Comparison of ENCODE assay signal across 20 mouse cellular contexts in genomic region chr2:31058443-31058842, GRCm38 (mm10).
DNase-seq lines count a peak whose midpoint lies in the region; TF ChIP-seq lines count a peak whose summit lies in the region.
"Had no signal": no experiment of that assay in that cellular context is flagged by ENCODE, and none has a peak within 500 bp of the region (broad histone marks: within the 10 kb centered on the region; RNA-seq: fewer than 3 reads in every experiment).

No protein-coding gene starts in this region.

- H3K4me1 ChIP-seq in cerebellum, adult 2 months (ENCODE audit: control insufficient read depth, insufficient read depth, low read length): peaks cover 42% of the 10 kb centered on the region
- H3K4me1 ChIP-seq in spleen, adult 2 months (ENCODE audit: control insufficient read depth, insufficient read depth, insufficient read length): peaks cover 12% of the 10 kb centered on the region; the same call in 1 of the 2 replicates
- H3K4me1 ChIP-seq in E14TG2a.4 (replicated peaks; ENCODE audit: low read depth, low read length): peaks cover 59% of the 10 kb centered on the region
- H3K4me1 ChIP-seq: embryonic facial prominence, embryonic 12.5 days; forebrain, embryonic 13.5 days; forebrain, embryonic 15.5 days had no signal

- H3K4me3 ChIP-seq in cerebellum, adult 2 months (replicated peaks; ENCODE audit: insufficient read depth, low read depth, low read length): no peak overlapping the region
- H3K4me3 ChIP-seq in spleen, adult 2 months (ENCODE audit: extremely low read depth, insufficient read depth, insufficient read length): no peak overlapping the region
- H3K4me3 ChIP-seq in E14TG2a.4 (replicated peaks; ENCODE audit: low read length): 0 out of 2 replicates have a peak overlapping the region, but pooled peaks have one; percentile 11
- H3K4me3 ChIP-seq: embryonic facial prominence, embryonic 10.5 days; embryonic facial prominence, embryonic 12.5 days; forebrain, embryonic 13.5 days; forebrain, embryonic 15.5 days had no signal

- no peaks in the 10 kb centered on the region for H3K27me3 ChIP-seq in cerebellum, adult 2 months (ENCODE audit: control insufficient read depth, insufficient read depth, low read length)
- H3K27me3 ChIP-seq in spleen, adult 2 months (ENCODE audit: control insufficient read depth, insufficient read depth, low read length): no peaks in the 10 kb centered on the region
- H3K27me3 ChIP-seq in E14TG2a.4 (ENCODE audit: insufficient read depth, low read length): no peaks in the 10 kb centered on the region
- no peaks in the 10 kb centered on the region for H3K27me3 ChIP-seq in splenic B cell, adult 2 months (ENCODE audit: control insufficient read depth, insufficient read depth, low read length, poor library complexity, severe bottlenecking)
- H3K27me3 ChIP-seq: embryonic facial prominence, embryonic 12.5 days; forebrain, embryonic 13.5 days; forebrain, embryonic 15.5 days; Patski had no signal

- TF ChIP-seq POLR2A in cerebellum, adult 2 months (IDR thresholded peaks at IDR 0.05; ENCODE audit: borderline replicate concordance, insufficient read depth, low read length): no peak
- no peak for TF ChIP-seq POLR2A in spleen, adult 2 months (IDR thresholded peaks at IDR 0.05; ENCODE audit: low read depth, low read length)

- no peak for TF ChIP-seq CTCF in cerebellum, adult 2 months (IDR thresholded peaks at IDR 0.05; ENCODE audit: borderline replicate concordance, insufficient read depth, low read depth, low read length)
- TF ChIP-seq CTCF in spleen, adult 2 months (IDR thresholded peaks at IDR 0.05; ENCODE audit: extremely low read depth, insufficient read depth, insufficient read length, insufficient replicate concordance): no peak
- no peak for TF ChIP-seq CTCF in E14TG2a.4 (conservative IDR thresholded peaks at IDR 0.05; ENCODE audit: low read length)

- DNase-seq in cerebellum, adult 2 months: no peak
- DNase-seq in cerebellum, adult 9-11 months: no peak
- no peak for DNase-seq in spleen, adult 2 months (ENCODE audit: low read depth in 1 of 2, low spot score in 2 of 2)
- no peak for DNase-seq in spleen, adult 18-20 months
- peak; percentile 53 for DNase-seq in splenic B cell, adult 2 months (ENCODE audit: low read depth, low spot score)
- DNase-seq in urinary bladder, postnatal 10 days (ENCODE audit: low spot score): no peak
- DNase-seq in thymus, postnatal 0 days (ENCODE audit: low spot score): no peak
- DNase-seq: adrenal gland, adult 8-10 months; adrenal gland, postnatal 14 days; adrenal gland, postnatal 36 days; cerebellum, adult 11-12 months; cerebellum, adult 8-10 months; cerebellum, postnatal 10 days; forebrain, postnatal 0 days had no signal

- peaks cover 35% of the 10 kb centered on the region for H3K36me3 ChIP-seq in spleen, adult 2 months (ENCODE audit: control insufficient read depth, insufficient read depth, low read length)
- H3K36me3 ChIP-seq in E14TG2a.4 (ENCODE audit: insufficient read depth, low read length): peaks cover 65% of the 10 kb centered on the region
- peaks cover 22% of the 10 kb centered on the region for H3K36me3 ChIP-seq in splenic B cell, adult 2 months (ENCODE audit: control insufficient read depth, insufficient read depth, low read length, poor library complexity, severe bottlenecking)

- peak overlapping the region; percentile 88 for H3K27ac ChIP-seq in cerebellum, adult 2 months (ENCODE audit: insufficient read depth, low read length)
- H3K27ac ChIP-seq in spleen, adult 2 months (ENCODE audit: insufficient read depth, low read length): 0 out of 2 replicates have a peak overlapping the region, but pooled peaks have one; percentile 18
- H3K27ac ChIP-seq: embryonic facial prominence, embryonic 10.5 days; embryonic facial prominence, embryonic 12.5 days; forebrain, embryonic 13.5 days; forebrain, embryonic 15.5 days had no signal

- 77% methylated on average over 4 of the region's 4 CpGs for WGBS in cerebellum, adult 2 months
- 70% methylated on average over 4 of the region's 4 CpGs for WGBS in spleen, adult 2 months

- no peaks in the 10 kb centered on the region for H3K9me3 ChIP-seq in E14TG2a.4 (ENCODE audit: low read length)
- H3K9me3 ChIP-seq: embryonic facial prominence, embryonic 10.5 days; embryonic facial prominence, embryonic 12.5 days; forebrain, embryonic 13.5 days; forebrain, embryonic 15.5 days had no signal
